Mouse (Mus musculus) mouse trophoblast stem cell (cell line): ENCODE results near the gene Peg10.
"Not testable (repeated sequence)": the region's sequence is repeated elsewhere in the genome, so short reads cannot be mapped to it uniquely, and the experiment has no call there.

Experiments
- in situ Hi-C, 2 experiments: fragments of 300-500 bp; cut with MseI, MboI; formaldehyde crosslinking; loops; 2 replicates in 1 of 2; 3 replicates in 1 of 2; pipeline ENCODE4 v1.15.1; 2025

Peg10 gene

GRCm38 (mm10) chr6:4749091-4749490 is 2.0 kb downstream of the Peg10 start:
- in situ Hi-C loops: no loop called here

DNA sequence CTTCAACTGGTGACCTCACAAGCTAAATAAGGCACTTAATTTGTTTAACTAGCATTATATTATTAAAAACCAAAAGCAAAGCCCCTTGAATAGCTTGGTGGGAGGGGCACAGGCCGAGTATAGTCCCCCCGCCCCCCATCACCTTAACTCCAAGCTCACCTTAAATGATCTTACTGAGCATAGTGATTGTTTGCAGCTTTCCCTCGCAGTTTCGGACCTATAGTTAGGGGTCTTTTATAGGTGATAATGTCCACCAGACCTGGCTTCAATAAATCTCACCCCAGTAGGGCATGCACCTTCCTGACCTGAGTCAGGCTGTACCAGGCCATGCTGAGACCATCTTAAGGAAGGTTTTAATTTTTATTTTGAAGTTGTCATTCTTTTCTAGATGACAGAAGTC is 4.2 kb downstream of the Peg10 start:
- in situ Hi-C loops: no loop called here

DNA sequence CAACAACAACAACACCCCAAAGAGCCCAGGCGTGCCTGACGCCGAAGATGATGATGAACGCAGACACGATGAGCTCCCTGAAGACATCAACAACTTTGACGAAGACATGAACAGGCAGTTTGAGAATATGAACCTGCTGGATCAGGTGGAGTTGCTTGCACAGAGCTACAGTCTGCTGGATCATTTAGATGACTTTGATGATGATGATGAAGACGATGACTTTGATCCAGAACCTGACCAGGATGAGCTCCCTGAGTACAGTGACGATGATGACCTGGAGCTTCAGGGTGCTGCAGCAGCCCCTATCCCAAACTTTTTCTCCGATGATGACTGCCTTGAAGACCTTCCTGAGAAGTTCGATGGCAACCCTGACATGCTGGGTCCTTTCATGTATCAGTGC is 7.2 kb downstream of the Peg10 start:
- in situ Hi-C loops: no loop called here

GRCm38 (mm10) chr6:4754886-4755285 is 7.8 kb downstream of the Peg10 start:
- in situ Hi-C loops: no loop called here

DNA sequence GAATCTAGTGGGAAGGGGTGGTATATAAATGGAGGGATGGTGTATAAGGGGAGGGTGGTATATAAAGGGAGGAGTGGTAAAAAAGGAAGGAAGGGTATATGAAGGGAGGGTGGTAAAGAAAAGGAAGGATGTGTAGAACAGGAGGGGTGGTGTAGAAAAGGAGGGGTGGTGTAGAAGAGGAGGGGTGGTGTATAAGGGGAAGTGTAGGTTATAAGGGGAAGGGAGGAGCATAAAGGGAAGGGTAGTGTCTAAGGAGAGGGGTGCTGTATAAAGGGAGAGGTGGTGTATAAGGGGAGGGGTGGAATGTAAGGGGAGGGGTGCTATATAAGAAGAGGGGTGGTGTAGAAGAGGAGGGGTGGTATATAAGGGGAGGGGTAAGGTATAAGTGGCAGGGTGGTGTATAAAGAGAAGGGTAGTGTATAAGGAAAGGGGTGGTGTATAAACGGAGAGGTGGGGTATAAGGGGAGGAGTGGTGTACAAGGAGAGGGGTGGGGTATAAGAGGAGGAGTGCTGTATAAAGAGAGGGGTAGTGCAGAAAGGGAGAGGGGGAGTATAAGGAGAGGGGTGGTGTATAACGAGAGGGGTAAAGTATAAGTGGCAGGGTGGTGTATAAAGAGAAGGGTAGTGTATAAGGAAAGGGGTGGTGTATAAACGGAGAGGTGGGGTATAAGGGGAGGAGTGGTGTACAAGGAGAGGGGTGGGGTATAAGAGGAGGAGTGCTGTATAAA is 14.5 kb downstream of the Peg10 start:
- in situ Hi-C loops: not testable (repeated sequence)

GRCm38 (mm10) chr6:4762252-4762651 is 15.1 kb downstream of the Peg10 start:
- in situ Hi-C loops: no loop called here

DNA sequence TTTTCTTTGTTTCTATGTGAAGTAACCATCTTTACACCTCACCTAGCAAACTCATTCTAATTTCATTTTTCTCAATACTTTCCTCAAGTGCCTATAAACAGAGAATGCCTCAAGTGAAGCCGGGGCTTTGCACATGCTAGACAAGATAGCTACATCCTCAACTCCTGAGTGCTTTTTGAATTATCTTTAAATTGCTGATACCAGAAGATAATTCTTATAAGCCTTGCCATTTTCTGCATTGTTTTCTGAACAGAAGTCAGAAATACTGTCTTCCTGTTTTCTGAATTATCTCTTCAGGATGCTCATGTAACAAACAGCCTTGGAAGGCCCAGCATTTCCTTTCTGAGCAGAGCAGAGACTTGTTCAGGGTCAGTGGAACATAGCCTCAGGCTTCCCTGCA is 49.2 kb downstream of the Peg10 start:
- in situ Hi-C loops: no loop called here

GRCm38 (mm10) chr6:4797317-4797716 is 50.2 kb downstream of the Peg10 start:
- in situ Hi-C loops: not testable (repeated sequence)

DNA sequence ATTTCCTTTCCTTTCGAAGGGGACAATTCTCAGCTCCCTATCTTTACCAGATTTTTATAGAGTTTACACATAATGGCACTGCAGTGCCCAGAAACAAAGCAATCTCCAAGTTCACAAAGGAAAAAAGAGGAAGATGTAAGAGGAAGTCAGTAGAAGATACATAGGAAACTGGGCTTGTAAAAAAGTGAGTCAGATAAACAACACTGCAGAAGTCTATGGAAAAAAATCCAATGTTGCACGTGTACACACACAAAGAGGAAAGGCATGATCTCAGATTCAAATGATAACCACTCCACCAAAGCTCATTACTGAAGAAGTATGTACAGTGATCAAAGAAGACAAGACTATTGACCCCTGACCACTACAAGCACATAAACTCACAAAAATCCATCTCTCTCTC is 51.3 kb downstream of the Peg10 start:
- in situ Hi-C loops: no loop called here

GRCm38 (mm10) chr6:4799359-4799758 is 52.3 kb downstream of the Peg10 start:
- in situ Hi-C loops: no loop called here

GRCm38 (mm10) chr6:4806981-4807380 is 59.9 kb downstream of the Peg10 start:
- in situ Hi-C loops: no loop called here
